Mouse (Mus musculus): ENCODE measurements around the gene Hsf5. TPM values are rescaled to one million over a fixed set of nuclear protein-coding genes. Genes with fewer than 3 reads are reported as not detected.

The Hsf5 gene
- polyA plus RNA-seq, 1 experiment from 2014 or later: 0.05 TPM

DNA sequence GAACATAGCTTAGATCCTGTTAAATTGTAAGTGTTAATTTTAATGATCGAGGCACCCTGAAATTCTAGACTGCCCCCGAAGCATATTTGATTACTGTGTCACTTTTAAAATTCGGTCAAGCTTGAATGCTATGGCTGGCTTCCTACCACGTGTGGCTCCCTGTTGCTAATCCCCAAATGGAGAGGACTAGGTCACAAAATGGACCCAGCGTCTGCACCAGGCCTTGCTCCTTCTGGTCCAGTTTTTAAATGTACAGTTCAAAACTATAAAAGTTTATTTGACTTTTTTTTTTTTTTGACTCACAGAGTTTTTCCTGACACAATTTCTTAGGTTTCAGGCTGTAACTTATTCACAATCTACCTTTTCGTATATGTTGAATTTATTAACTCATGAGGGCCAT, 48.3 kb downstream of the Hsf5 start:
- 52% methylated on average over 6 of the region's 6 CpGs for WGBS
- ATAC-seq (no peak), DNase-seq (ENCODE audit: low spot score) (peak; percentile 38)
- TF ChIP-seq EP300 (IDR thresholded peaks at IDR 0.05) (no peak), CTCF (IDR thresholded peaks at IDR 0.05) (no peak)
- Histone ChIP-seq H3K36me3 (ENCODE audit: insufficient read depth, low read length) (no peaks in the 10 kb centered on the region), H3K27ac (ENCODE audit: low read length) (no peak overlapping the region), H3K9me3 (ENCODE audit: low read length) (no peaks in the 10 kb centered on the region), H3K9ac (replicated peaks; ENCODE audit: low read depth) (no peak overlapping the region), H3K27me3 (replicated peaks; ENCODE audit: insufficient read depth, low read length) (no peaks in the 10 kb centered on the region), H3K4me3 (ENCODE audit: low read depth, low read length) (0 out of 2 replicates have a peak overlapping the region, but pooled peaks have one; percentile 3), H3K4me1 (ENCODE audit: insufficient read depth, low read depth, low read length) (no peaks in the 10 kb centered on the region), H3K4me2 (replicated peaks; ENCODE audit: low read depth, low read length) (peak overlapping the region; percentile 35)

- TF ChIP-seq CTCF (IDR thresholded peaks at IDR 0.05): no peak
- no peak for TF ChIP-seq EP300 (IDR thresholded peaks at IDR 0.05)
- DNase-seq (ENCODE audit: low spot score) (no peak), ATAC-seq (no peak)
- H3K36me3 ChIP-seq (ENCODE audit: insufficient read depth, low read length): no peaks in the 10 kb centered on the region
- H3K9ac ChIP-seq (replicated peaks; ENCODE audit: low read depth): no peak overlapping the region
- H3K4me1 ChIP-seq (ENCODE audit: insufficient read depth, low read depth, low read length): no peaks in the 10 kb centered on the region
- 46% methylated on average over 2 of the region's 2 CpGs for WGBS
- H3K27me3 ChIP-seq (replicated peaks; ENCODE audit: insufficient read depth, low read length): no peaks in the 10 kb centered on the region
- H3K9me3 ChIP-seq (ENCODE audit: low read length): no peaks in the 10 kb centered on the region
- H3K4me2 ChIP-seq (replicated peaks; ENCODE audit: low read depth, low read length): peak overlapping the region; percentile 55
- no peak overlapping the region; the same call in 1 of the 2 replicates for H3K27ac ChIP-seq (ENCODE audit: low read length)
- H3K4me3 ChIP-seq (ENCODE audit: low read depth, low read length): peak overlapping the region; percentile 19; the same call in 1 of the 2 replicates
These were observed 48.7 kb downstream of the Hsf5 start for GRCm38 (mm10) chr11:87665658-87666057.

DNA sequence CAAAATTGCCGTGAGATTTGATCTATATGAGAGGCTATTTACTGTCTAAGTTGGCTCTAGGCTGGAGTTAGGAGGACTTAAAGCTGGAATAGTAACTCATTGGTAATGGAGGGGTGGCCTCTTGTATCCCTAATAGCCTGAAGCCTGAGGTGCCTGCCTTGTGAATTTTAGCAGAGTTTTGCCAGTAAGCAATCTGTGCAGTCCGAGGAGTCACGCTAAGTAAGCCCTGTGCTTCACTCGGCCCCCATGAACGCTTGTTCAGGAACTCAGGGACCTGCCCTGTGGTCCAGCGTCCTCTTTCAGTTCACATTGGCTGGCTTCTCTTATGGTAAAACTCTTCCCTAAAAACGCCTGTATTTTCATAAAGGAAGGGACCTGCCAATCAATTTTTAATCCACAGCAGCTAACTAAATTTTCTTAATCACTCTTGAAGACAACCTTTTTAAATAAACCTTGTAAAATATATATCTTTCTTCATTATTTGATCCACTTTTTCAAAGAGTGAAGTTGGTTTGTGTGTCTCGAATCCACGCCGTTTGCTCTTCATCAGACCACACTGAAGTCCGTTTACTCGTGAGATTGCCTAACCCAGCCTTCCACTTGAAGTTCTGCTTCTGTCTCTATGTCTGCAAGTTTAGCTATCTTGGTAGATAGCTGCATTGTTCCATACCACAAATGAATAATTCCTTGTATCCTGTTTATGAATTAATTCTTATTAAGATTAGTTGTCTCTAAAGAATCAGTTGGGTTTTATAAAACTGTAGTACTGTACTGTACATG, 49.5 kb downstream of the Hsf5 start:
- H3K9me3 ChIP-seq (ENCODE audit: low read length): no peaks in the 10 kb centered on the region
- ATAC-seq: no peak
- whole genome bisulfite sequencing: 47% methylated on average over 12 of the region's 12 CpGs
- H3K4me2 ChIP-seq (replicated peaks; ENCODE audit: low read depth, low read length): peak overlapping the region; percentile 55
- TF ChIP-seq EP300 (IDR thresholded peaks at IDR 0.05) (no peak), CTCF (IDR thresholded peaks at IDR 0.05) (no peak)
- no peaks in the 10 kb centered on the region for H3K36me3 ChIP-seq (ENCODE audit: insufficient read depth, low read length)
- H3K4me3 ChIP-seq (ENCODE audit: low read depth, low read length): peak overlapping the region; percentile 19
- H3K27ac ChIP-seq (ENCODE audit: low read length): peak overlapping the region; percentile 62
- no peaks in the 10 kb centered on the region for H3K4me1 ChIP-seq (ENCODE audit: insufficient read depth, low read depth, low read length)
- peak overlapping the region; percentile 16; the same call in 1 of the 2 replicates for H3K9ac ChIP-seq (replicated peaks; ENCODE audit: low read depth)
- no peaks in the 10 kb centered on the region for H3K27me3 ChIP-seq (replicated peaks; ENCODE audit: insufficient read depth, low read length)
- DNase-seq (ENCODE audit: low spot score): peak; percentile 40

GRCm38 (mm10) chr11:87667107-87668090, 50.4 kb downstream of the Hsf5 start:
- no peaks in the 10 kb centered on the region for H3K4me1 ChIP-seq (ENCODE audit: insufficient read depth, low read depth, low read length)
- no peak overlapping the region for H3K27ac ChIP-seq (ENCODE audit: low read length)
- DNase-seq (ENCODE audit: low spot score): peak; percentile 23
- no peaks in the 10 kb centered on the region for H3K36me3 ChIP-seq (ENCODE audit: insufficient read depth, low read length)
- no peak overlapping the region for H3K4me2 ChIP-seq (replicated peaks; ENCODE audit: low read depth, low read length)
- 39% methylated on average over 4 of the region's 4 CpGs for WGBS
- no peak for ATAC-seq
- H3K27me3 ChIP-seq (replicated peaks; ENCODE audit: insufficient read depth, low read length): no peaks in the 10 kb centered on the region
- TF ChIP-seq EP300 (IDR thresholded peaks at IDR 0.05) (no peak), CTCF (IDR thresholded peaks at IDR 0.05) (no peak)
- no peak overlapping the region for H3K9ac ChIP-seq (replicated peaks; ENCODE audit: low read depth)
- no peak overlapping the region for H3K4me3 ChIP-seq (ENCODE audit: low read depth, low read length)
- no peaks in the 10 kb centered on the region for H3K9me3 ChIP-seq (ENCODE audit: low read length)

GRCm38 (mm10) chr11:87673282-87673681, 56.3 kb downstream of the Hsf5 start:
- Histone ChIP-seq H3K4me2 (replicated peaks; ENCODE audit: low read depth, low read length) (no peak overlapping the region), H3K9me3 (ENCODE audit: low read length) (no peaks in the 10 kb centered on the region), H3K27ac (ENCODE audit: low read length) (no peak overlapping the region), H3K4me3 (ENCODE audit: low read depth, low read length) (no peak overlapping the region), H3K36me3 (ENCODE audit: insufficient read depth, low read length) (no peaks in the 10 kb centered on the region), H3K9ac (replicated peaks; ENCODE audit: low read depth) (no peak overlapping the region), H3K4me1 (ENCODE audit: insufficient read depth, low read depth, low read length) (no peaks in the 10 kb centered on the region), H3K27me3 (replicated peaks; ENCODE audit: insufficient read depth, low read length) (no peaks in the 10 kb centered on the region)
- no peak for ATAC-seq
- DNase-seq (ENCODE audit: low spot score): no peak
- 100% methylated on average over 1 of the region's 1 CpGs for WGBS
- TF ChIP-seq CTCF (IDR thresholded peaks at IDR 0.05): no peak
- TF ChIP-seq EP300 (IDR thresholded peaks at IDR 0.05): no peak

DNA sequence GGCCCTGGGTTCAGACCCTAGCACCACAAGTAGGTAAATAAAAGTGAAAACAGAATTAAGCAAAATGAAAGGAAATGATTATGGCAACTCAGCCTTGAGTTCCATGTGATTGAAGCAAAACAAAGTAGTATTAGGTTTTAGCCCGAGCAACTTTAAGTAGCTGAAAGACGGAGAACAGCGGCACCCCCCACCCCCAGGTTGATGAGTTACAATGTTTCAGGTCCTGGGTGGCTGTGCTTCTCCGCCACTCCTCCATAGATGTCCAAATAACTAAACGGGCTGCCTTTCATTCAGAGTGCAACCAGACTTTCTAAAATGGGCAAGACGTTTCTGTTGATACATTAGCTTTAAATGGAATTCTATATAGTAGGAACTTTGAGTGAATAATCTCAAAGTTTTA, 58.6 kb downstream of the Hsf5 start:
- WGBS: 76% methylated on average over 6 of the region's 6 CpGs
- Histone ChIP-seq H3K4me2 (replicated peaks; ENCODE audit: low read depth, low read length) (no peak overlapping the region), H3K36me3 (ENCODE audit: insufficient read depth, low read length) (no peaks in the 10 kb centered on the region), H3K9me3 (ENCODE audit: low read length) (no peaks in the 10 kb centered on the region), H3K4me1 (ENCODE audit: insufficient read depth, low read depth, low read length) (no peaks in the 10 kb centered on the region), H3K9ac (replicated peaks; ENCODE audit: low read depth) (no peak overlapping the region), H3K27ac (ENCODE audit: low read length) (no peak overlapping the region), H3K4me3 (ENCODE audit: low read depth, low read length) (no peak overlapping the region), H3K27me3 (replicated peaks; ENCODE audit: insufficient read depth, low read length) (no peaks in the 10 kb centered on the region)
- DNase-seq (ENCODE audit: low spot score): no peak
- no peak for ATAC-seq
- TF ChIP-seq CTCF (IDR thresholded peaks at IDR 0.05): no peak
- TF ChIP-seq EP300 (IDR thresholded peaks at IDR 0.05): no peak
